Mouse (Mus musculus) gastrocnemius, postnatal 14 days (tissue): ENCODE results near the gene Dapk3. TPM values are rescaled to one million over a fixed set of nuclear protein-coding genes. Genes with fewer than 3 reads are reported as not detected.
"Not testable (repeated sequence)": the region's sequence is repeated elsewhere in the genome, so short reads cannot be mapped to it uniquely, and the experiment has no call there.

Source experiments
- DNase-seq: peaks from one replicate; pipeline ENCODE4 v3.0.0; 2021; ENCODE audit warnings: mixed read lengths
- intact Hi-C: fragments of 180-260 bp; cut with DNase I; formaldehyde crosslinking; loops from one replicate; pipeline ENCODE4 v1.15.1; 2025; ENCODE audit warnings: low total_unique reads
- total RNA-seq, 2 experiments: library from RNA; stranded (reverse); gene quantifications; 2 replicates each; pipeline ENCODE4 v1.2.3; 2021

Dapk3 gene
- total RNA-seq, 2 experiments from 2014 or later = 21.2 to 24.8 TPM

GRCm38 (mm10) chr10:81195300-81195699 is 12.5 kb downstream of the Dapk3 start:
- intact Hi-C loops = no loop called here
- no peak for DNase-seq

GRCm38 (mm10) chr10:81196470-81197065 is 13.8 kb downstream of the Dapk3 start:
- no peak for DNase-seq
- intact Hi-C loops = no loop called here

GRCm38 (mm10) chr10:81197305-81197704 is 14.5 kb downstream of the Dapk3 start:
- intact Hi-C loops = no loop called here
- DNase-seq = no peak

GRCm38 (mm10) chr10:81198230-81198629 is 15.4 kb downstream of the Dapk3 start:
- DNase-seq = no peak
- intact Hi-C loops = no loop called here

- no peak for DNase-seq
- intact Hi-C loops = no loop called here
Observed at GRCm38 (mm10) chr10:81198990-81199389, 16.2 kb downstream of the Dapk3 start.

GRCm38 (mm10) chr10:81200141-81200540 is 17.3 kb downstream of the Dapk3 start:
- DNase-seq = no peak
- intact Hi-C loops = no loop called here

GRCm38 (mm10) chr10:81200605-81201287 is 17.9 kb downstream of the Dapk3 start:
- intact Hi-C loops = no loop called here
- DNase-seq = no peak

GRCm38 (mm10) chr10:81201807-81202758 is 19.3 kb downstream of the Dapk3 start, which contains the start of gene Nmrk2:
TSS of gene Nmrk2 (minus strand) at chr10:81202051.
- intact Hi-C loops = no loop called here
- DNase-seq = peak; percentile 71

GRCm38 (mm10) chr10:81202978-81203720 is 20.3 kb downstream of the Dapk3 start:
- intact Hi-C loops = no loop called here
- DNase-seq = no peak

GRCm38 (mm10) chr10:81204137-81204536 is 21.3 kb downstream of the Dapk3 start:
- DNase-seq = no peak
- intact Hi-C loops = no loop called here

GRCm38 (mm10) chr10:81210154-81210553 is 27.3 kb downstream of the Dapk3 start:
- intact Hi-C loops = no loop called here
- DNase-seq = no peak

GRCm38 (mm10) chr10:81216260-81216659 is 33.5 kb downstream of the Dapk3 start:
- intact Hi-C loops = no loop called here
- DNase-seq = no peak

- no peak for DNase-seq
- intact Hi-C loops = no loop called here
Observed at GRCm38 (mm10) chr10:81216810-81217209, 34.0 kb downstream of the Dapk3 start.

GRCm38 (mm10) chr10:81217267-81217666 is 34.5 kb downstream of the Dapk3 start:
- DNase-seq, intact Hi-C loops: not testable (repeated sequence)

- no peak for DNase-seq
- intact Hi-C loops = no loop called here
Observed at GRCm38 (mm10) chr10:81217964-81218363, 35.2 kb downstream of the Dapk3 start.

GRCm38 (mm10) chr10:81221402-81222015 is 38.7 kb downstream of the Dapk3 start:
- intact Hi-C loops = no loop called here
- DNase-seq = no peak

GRCm38 (mm10) chr10:81223731-81224130 is 40.9 kb downstream of the Dapk3 start:
- DNase-seq, intact Hi-C loops: not testable (repeated sequence)

- no peak for DNase-seq
- intact Hi-C loops = no loop called here
Observed at GRCm38 (mm10) chr10:81229735-81230437, 47.1 kb downstream of the Dapk3 start.
